Mouse (Mus musculus): ENCODE results near the gene Gm6121.
"Not testable (repeated sequence)": the region's sequence is repeated elsewhere in the genome, so short reads cannot be mapped to it uniquely, and the experiment has no call there.

Gm6121 gene

DNA sequence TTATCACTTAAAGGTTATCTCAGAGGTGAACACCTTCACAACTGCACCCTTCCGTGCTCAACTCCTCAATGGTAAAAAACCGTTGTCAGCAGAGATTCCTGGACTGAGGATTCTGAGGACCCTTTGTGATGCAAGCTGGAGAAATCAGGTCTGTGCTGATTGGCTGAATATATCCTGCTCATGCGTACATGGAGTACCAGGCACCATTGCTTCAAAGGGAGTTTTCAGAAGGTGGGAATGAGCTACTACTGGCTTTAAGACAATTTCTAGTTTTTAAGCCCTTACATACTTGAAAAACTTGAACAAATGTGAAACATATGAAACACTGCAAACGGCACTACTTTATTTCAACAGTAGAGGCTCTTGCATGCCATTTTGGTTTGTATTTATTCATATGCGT, at the start of gene Gm6121:
Gene Gm6121, minus strand, starts transcription at position 101 of the 400 bp plus-strand sequence.
- not testable (repeated sequence) for DNase-seq

Measured in thymus, postnatal 4 days (tissue).